Mouse (Mus musculus) adrenal gland, adult 18-20 months (tissue): Measurements from ENCODE around the gene Atxn7l3. TPM values are rescaled to one million over a fixed set of nuclear protein-coding genes. Genes with fewer than 3 reads are reported as not detected.
A peak's percentile ranks its signal among the peaks of the same experiment; 100 is the strongest.
"Not testable (repeated sequence)": the region's sequence is repeated elsewhere in the genome, so short reads cannot be mapped to it uniquely, and the experiment has no call there.

Experiments used
- DNase-seq, 2 experiments: peaks; one replicate each; pipeline ENCODE4 v3.0.0; 2021 to 2022; ENCODE audit warnings: low spot score in 2 of 2
- total RNA-seq, 2 experiments: library from RNA; stranded (reverse); gene quantifications; 1 replicate in 1 of 2; 2 replicates in 1 of 2; pipeline ENCODE4 v1.2.3; 2021

Gene Atxn7l3
- total RNA-seq, 2 experiments from 2014 or later: 44.3 to 53.4 TPM

DNA sequence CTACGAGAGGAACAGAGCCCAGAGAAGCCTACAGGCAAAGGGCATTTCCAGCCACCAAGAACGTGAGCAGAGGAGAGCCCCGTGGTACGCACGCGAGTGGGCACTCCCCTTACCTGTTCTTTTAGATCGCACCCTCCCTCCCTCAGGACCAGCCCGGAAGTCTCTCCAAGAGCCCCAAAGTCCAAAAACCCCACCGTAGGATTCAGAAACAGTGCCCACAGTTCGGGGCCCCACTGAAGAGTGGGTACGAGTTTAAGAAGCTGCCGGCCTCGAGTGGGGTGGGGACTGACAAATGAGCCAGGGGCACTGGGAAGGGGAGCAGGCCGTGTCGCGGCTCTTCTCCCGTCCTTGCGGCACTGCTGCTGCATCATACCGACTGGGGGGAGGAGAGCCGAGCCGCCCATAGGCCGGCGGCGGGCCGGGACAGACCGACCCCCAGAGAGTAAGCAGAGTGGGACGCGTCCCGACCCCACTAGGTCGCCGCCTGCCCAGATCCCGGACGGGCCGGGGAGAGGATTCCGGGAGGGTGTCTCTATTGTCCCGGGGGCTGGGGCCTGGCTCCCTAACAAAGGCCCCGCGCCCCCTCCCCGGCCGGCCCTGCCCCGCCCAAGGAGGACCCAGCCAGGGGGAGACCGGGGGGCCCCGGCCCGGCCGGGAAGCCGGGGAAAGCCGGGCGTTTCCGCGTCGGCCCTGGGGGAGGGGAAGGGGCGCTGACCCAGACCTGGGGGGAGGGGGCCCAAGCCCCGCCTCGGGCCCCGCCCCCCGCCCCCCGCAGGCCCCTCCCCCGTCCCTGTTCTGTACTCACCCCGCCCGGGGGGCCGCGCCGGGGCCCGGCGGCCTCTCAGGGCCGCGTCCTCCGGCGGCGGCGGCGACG is 596 bp downstream of the Atxn7l3 start:
- DNase-seq: peak; percentile 62

DNA sequence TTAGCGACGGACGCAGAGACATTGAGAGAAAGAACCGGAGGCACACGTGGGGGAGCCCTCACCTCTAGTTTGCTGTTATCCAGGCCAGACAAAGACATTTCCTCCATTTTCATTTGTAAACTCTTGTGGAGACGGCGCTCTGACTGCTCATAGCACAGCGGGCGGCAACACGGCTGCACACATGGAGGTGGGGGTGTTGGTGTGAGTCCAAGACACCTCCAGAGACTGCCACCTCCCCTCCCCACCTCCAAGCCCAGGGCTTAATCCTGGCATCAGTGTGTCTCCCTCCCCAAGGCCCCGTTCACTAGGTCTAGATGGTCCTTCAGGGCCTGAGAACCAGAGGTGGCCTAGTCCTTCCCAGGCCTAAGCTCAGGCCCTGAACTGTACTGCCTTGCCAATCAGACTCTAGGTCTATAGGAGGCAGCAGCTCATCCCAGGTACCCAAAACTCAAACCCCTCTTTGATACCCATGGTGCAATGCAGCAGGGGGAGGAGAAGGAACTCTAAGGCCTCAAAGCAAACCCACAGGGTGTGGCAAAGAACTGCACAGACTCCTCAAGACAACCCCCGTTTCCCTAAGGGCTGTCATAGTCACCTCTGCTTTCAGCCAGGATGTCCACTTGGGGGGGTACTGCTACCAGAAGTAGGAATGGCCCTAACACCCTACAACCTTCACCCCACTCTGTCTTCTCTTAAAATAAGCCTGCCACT is 1.4 kb downstream of the Atxn7l3 start:
- no peak for DNase-seq

DNA sequence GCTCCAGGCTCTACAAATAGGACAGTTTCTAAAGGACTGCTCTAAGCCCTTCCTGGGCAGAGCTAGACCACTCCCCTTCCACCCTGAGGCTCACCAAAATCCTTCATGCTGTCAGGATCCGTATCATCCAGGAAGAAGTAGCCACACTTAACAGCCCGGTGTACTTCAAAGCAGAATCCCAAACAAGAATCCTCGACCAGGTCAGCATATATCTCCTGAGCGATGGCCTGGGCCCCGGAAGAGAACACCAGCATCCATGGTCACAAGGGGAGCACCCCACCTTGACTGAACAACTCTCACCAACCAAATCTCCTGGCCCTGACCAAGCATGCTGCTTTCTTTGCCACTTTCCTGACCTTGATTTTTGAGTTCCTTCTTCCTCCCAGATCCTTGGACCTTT is 2.0 kb downstream of the Atxn7l3 start:
- no peak for DNase-seq

DNA sequence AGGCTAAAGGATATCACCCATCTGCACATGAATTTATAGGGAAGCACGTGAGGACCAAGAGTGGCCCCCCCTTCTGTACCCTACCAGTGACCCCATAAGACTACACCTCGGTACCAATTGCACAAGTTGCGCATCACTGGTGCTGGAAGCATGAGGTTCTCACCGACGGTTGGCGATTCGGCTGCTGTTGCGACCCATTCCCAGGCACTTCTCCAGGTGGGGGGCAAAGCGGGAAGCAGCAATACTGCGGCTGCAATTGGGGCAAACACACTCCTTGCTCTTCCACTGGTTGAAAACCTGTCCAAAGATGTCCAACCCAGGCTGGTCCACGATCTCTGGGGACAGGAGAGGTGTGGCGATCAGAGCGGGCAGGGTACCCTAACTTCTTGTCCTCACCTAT is 2.5 kb downstream of the Atxn7l3 start:
- no peak for DNase-seq

DNA sequence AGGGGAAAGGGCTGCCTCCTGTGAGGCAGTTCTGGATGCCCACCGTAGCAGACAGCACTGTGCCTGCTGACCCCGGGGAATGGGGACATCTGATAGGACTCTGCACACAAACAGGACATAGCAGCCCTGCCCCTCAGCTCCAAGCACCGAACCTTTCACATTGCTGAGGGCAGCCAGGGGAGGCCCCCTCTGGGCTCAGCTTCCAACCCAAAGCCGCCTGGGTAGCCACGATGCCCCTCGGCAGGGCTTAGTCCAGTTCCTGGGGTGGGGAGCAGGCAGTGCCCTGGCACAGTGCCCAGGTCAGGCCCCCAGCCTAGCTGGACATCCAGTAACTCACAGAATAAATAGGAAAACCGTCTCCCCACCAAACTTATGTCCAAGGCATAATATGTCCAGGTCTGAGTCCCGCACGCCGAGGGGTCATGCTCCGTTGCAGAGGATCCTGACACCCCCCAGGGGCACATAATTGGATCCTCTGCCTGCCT is 5.3 kb downstream of the Atxn7l3 start:
- DNase-seq: no peak

DNA sequence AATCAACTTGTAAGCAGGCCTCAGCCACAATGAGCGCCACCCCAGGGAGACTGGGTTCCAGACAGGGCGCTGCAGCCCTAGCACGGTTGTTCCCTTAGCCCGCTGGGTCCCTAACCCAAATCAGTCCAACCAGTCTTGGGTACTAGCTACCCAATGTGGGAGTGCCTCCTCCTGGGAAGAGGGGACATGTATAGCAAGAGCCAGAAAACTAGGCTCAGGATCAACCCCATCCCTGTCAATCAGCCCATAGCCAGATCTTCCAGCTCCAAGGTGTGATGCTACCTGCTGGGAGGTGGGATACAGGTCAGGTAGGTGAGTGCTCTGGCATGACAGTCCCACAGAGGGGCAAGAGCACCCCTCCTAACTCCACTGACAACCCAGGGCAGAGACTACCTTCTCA is 6.3 kb downstream of the Atxn7l3 start:
- no peak for DNase-seq

DNA sequence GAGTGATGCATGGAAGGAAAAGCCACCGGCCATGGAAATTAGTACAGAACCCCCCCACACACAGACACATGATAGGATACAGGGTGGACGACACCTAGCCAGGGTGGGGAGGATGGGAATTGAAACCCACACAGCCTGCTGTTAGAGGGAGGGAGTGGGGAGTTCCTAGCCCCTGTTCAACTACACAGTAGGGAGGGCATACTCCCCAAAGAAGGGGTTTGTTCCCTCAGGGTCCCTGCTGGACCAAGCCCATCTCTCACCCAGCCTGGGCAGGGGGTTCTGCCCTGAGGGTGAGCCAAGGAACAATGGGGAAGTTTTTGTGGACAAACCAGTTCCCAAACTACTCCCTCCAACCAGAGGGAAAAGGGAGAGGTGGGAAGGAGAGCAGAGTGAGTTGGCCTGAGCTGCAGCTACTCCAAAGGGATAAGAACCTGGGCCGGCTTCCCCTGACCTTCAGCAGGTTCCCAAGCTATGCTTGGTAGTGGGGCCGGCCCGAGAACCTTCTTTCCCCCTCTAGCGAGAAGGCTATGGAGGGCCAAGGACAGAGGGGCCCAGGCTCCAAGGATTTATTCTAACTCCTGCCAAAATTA is 6.8 kb downstream of the Atxn7l3 start:
- no peak for DNase-seq

DNA sequence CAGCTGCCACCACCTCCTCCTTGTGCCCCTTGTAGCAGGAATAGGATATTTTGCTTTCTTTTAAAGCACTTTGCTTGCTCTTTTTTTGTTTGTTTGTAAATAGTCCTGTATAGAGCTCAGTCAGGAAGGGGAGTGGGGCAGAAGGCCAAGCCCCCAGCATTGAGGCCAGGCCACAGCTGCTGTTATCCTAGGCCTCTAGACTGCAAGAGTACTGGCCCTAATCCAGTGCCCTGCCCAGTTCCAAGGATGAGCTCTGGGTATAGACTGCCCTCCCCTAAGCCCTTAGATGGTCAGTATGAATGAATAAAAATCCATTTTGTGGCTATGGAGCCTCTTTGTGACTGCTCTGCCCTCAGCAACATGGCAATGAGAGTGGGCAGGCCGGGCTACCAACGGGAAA is 7.5 kb downstream of the Atxn7l3 start:
- DNase-seq: no peak

DNA sequence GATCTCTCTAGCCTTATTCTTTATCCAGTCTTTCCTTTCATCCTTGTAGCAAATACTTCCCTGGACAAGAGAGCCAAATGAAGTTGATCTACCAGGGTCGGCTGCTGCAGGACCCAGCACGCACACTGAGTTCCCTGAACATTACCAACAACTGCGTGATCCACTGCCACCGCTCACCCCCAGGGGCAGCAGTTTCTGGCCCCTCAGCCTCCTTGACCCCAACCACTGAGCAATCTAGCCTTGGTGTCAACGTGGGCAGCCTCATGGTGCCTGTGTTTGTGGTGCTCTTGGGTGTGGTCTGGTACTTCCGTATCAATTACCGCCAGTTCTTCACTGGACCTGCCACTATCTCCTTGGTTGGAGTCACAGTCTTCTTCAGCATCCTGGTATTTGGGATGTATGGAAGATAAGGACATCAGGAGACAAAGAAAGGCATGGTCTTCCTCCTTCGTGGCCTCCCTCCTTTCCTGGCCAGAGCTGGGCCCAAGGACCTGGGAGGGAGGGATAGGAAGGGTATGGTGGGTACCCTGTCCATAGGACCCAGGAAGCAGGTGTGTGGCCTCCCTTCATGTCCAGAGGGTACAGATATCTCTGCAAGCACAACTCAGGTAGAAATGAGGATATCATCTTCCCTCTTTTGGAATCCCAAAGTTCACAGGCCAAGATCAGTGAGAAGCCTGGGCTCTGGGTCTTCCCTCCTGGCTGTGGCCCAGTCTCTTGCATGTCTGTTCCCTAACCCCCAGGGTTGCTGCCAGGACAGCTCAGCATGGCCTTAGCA is 8.2 kb downstream of the Atxn7l3 start:
- DNase-seq: no peak

DNA sequence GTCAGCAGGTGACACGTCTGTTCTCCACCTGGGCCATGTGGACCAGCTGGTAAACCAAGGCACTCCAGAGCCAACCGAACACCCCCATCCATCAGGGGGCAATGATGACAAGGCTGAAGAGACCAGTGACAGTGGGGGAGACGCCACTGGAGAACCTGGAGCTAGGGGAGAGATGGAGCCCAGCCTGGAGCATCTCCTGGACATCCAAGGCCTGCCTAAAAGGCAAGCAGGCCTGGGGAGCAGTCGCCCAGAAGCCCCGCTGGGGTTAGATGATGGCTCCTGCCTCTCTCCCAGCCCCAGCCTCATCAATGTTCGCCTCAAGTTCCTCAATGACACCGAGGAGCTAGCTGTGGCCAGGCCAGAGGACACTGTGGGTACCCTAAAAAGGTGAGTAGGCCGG is 8.9 kb downstream of the Atxn7l3 start:
- DNase-seq: no peak

DNA sequence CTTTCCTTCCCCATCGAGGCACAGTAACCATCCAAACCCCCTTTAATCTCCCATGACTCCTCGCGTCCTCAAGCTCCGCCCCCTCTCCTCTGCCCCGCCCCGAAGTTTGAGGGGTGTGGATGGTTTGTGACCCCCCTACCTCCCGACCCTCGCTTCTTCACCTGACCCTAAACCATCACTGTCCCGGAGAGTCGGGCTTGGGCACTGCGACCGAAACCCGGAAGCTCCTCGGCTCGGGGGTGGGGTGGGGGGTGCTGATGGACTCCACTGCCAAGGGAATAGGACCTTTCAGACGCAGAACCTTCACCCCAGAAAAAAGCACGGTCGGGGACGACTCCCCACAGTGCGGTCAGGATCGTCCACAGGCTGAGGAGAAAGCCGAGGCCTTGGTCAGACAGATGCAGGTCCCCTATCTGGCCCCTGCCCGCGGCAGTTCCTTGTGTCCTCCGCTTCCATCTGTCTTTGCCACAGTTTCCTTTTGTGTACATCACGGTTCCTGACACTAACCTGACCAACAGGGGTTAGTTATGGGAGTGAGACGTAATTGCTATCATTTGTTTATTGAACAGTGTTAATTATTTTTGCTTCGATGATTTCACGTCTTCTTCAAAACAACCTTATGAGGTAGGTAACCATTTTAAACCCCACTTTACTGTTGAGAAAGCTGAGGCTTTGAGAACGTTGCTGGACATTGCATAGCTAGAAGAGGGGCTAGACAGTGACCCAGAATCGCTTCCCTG is 11.2 kb downstream of the Atxn7l3 start:
- no peak for DNase-seq

DNA sequence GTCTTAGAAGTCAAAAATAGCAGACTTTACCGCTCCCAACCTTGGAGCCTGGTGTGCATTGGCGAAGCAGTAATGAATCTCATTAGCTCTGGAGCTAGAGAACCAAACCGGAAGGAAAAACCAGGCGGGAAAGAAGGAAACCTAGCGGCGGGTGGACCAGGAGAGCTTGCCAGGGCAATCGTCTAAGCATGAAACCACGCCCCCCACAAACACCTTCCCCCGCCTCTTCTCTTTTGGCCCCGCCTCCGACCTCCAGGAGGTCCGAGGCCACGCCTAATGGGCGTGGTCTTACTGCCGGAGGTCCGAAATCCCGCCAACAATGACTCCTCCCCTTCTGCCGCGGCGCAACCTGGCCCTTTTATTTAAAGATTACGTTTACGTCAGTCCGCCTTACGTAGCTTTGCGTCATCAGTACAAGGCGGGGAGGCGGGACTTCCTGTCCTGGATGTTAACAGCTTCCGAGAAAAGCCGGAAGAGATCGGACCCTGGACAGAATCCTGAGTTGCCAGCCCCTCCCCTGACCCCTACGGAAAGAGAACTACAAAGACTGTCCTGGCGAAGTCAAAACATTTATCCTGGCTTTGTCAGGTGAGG is 11.8 kb downstream of the Atxn7l3 start, which contains the start of gene Tmub2:
Gene Tmub2 (plus strand): TSS at position 431 of the 594 bp plus-strand sequence.
- peak; percentile 89 to 90 for DNase-seq

DNA sequence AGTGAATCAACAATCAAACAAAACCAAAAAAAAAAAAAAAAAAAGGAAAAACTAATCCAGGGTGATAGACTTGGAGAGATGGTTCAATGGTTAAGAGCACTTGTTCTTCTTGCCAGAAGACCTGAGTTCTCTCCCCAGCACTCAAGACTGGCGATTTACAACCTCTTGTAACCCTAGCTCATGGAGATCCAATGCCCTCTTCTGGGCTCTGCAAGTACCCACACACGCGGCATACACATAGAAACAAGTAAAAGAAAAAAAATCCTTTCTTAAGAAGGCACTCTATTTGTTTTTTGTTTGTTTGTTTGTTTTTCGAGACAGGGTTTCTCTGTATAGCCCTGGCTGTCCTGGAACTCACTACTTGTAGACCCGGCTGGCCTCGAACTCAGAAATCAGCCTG is 12.5 kb downstream of the Atxn7l3 start:
- no peak for DNase-seq

DNA sequence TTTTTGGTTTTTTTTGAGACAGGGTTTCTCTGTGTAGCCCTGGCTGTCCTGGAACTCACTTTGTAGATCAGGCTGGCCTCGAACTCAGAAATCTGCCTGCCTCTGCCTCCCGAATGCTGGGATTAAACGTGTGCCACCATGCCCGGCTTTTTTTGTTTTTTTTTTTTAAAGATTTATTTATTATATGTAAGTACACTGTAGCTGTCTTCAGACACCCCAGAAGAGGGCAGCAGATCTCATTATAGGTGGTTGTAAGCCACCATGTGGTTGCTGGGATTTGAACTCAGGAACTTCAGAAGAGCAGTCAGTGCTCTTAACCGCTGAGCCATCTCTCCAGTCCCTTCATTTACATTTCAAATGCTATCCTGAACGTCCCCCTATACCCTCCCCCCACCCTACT is 16.2 kb downstream of the Atxn7l3 start:
- not testable (repeated sequence) for DNase-seq

DNA sequence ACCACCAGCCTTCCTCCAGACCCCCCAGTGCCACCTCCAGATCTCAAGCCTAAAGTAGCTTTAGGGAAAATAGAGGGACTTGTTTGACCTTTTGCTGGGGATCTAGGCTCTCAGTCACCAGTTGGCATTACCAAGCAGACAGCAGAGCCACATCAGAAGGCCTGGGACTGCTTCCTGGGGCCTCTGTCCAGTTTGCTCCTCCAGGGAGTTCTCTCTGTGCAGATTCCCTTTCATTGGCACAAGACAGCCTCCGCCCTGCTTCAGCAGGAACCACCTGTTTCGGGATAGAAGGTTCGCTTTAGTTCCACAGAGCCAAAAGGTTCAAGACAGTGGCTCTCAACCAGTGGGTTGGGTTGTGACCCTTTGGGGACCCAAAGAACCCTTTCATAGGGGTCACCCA is 16.8 kb downstream of the Atxn7l3 start:
- DNase-seq: no peak

DNA sequence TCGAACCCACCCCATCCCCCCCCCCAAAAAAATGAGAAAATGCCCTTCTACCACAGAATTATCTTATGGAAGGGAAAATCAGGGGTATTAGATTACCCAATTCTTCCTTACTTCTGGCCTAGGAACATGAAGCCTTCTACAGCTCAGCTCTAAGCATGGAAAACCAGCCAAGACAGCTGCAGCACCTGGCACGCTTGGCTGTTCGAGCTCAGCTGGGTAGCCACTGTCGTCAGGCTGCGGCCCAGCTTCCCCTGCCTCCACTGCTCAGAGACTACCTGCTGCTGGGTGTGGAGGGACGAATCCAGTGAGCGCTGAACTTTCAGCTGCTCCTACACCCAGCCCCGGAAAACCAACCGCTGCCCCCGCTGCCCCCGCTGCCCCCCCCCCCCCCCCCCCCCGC is 18.7 kb downstream of the Atxn7l3 start:
- DNase-seq: no peak

DNA sequence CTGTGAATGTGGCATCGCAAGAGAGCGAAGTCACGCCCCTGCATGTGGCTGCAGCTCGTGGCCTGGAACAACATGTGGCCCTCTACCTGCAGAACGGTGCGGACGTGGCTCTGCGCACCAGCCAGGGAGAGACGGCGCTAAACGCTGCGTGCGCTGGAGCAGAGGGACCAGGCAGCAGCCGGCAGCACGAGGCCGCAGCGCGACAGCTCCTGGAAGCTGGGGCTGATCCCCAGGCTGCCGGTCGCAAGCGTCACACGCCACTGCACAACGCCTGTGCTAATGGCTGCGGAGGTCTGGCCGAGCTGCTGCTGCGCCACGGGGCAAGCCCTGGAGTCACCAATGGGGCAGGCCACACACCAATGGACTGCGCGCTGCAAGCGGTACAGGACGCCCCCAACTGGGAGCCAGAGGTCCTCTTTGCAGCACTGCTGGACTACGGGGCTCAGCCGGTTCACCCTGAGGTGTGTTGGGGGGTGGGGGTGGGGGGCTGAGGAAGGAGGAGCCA is 20.0 kb downstream of the Atxn7l3 start:
- no peak for DNase-seq

DNA sequence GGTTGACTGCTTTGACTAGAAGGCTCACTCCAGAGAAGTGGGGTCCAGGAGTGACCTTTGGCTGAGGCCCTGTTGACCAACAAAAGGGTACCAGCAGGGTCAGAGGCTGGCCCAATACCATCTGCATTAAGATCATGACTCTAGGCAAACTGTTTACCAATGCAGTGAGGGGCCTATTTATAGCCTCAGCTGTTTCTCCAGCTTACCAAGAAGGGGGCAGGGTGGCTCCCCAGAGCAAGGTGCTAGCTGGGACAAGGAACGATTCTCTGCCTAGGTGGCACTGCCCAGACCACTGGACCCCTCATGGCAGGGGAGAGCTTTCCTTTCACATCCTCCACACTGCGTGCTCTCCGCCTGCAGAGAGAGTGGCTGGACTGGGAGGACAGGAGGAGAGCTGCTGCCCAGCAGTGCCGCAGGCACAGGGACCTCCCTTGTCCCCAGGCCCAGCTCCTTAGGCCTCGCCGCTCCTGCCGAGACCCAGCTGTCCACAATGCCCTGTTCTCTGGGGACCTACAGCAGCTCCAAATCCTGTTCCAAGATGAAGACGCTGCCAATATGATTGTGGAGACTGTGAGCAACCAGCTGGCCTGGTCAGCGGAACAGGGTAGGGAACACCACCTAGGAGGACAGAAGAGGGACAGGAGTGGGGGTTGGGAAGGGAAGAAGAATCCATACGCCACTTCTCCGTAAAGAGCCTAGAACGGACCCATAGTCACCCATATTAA is 27.7 kb downstream of the Atxn7l3 start, which contains the start of gene Asb16:
Gene Asb16 (plus strand): TSS at position 224 of the 725 bp plus-strand sequence.
- DNase-seq: no peak

DNA sequence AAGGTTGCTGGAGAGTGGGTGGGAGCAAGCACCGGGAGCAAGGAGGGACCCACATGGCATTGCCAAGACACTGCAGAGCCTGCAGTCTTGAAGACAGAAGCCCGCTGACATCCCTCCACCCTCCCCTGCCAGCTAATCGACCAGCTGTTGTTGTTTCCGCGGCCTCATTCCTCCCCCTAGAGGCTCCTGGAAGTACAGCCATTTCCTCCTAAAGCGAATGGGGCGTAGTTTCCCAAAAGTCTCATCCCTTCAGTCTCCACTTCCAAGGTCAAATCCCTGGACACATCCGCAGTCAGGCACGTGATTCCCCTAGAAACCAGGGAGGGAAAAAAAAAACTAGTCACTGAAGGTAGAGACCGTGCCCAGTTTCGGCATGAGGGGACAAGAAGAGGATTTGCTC is 29.0 kb downstream of the Atxn7l3 start:
- peak; percentile 59 to 60 for DNase-seq
